Mouse (Mus musculus) liver (tissue): ENCODE measurements around the gene Gpr171.
"Not testable (repeated sequence)": the region's sequence is repeated elsewhere in the genome, so short reads cannot be mapped to it uniquely, and the experiment has no call there.

Experiments
- DNase-seq: peaks from one replicate; pipeline ENCODE4 v3.0.0-alpha.2; 2020; ENCODE audit warnings: mixed read lengths

Gene Gpr171

GRCm38 (mm10) chr3:59113291-59113690, 11.7 kb upstream of the Gpr171 start:
- not testable (repeated sequence) for DNase-seq

- DNase-seq, result no peak
Observed at GRCm38 (mm10) chr3:59111944-59112343, 10.3 kb upstream of the Gpr171 start.

- not testable (repeated sequence) for DNase-seq
Observed at GRCm38 (mm10) chr3:59109834-59110233, 8.2 kb upstream of the Gpr171 start.

GRCm38 (mm10) chr3:59107439-59107838, 5.8 kb upstream of the Gpr171 start:
- no peak for DNase-seq

- DNase-seq, result peak; percentile 41
Observed at GRCm38 (mm10) chr3:59104462-59104861, 2.8 kb upstream of the Gpr171 start.

GRCm38 (mm10) chr3:59102146-59102545, 525 bp upstream of the Gpr171 start:
- DNase-seq, result no peak

GRCm38 (mm10) chr3:59098540-59098939, 3.1 kb downstream of the Gpr171 start:
- no peak for DNase-seq

- DNase-seq, result no peak
Observed at GRCm38 (mm10) chr3:59097421-59097820, 4.2 kb downstream of the Gpr171 start.

- no peak for DNase-seq
Observed at GRCm38 (mm10) chr3:59092702-59093101, 8.9 kb downstream of the Gpr171 start.

- peak; percentile 42 for DNase-seq
Observed at GRCm38 (mm10) chr3:59080919-59081318, 20.7 kb downstream of the Gpr171 start.

GRCm38 (mm10) chr3:59080293-59080916, 21.2 kb downstream of the Gpr171 start:
- no peak for DNase-seq

GRCm38 (mm10) chr3:59079327-59079726, 22.3 kb downstream of the Gpr171 start:
- peak; percentile 62 for DNase-seq

- DNase-seq, result no peak
Observed at GRCm38 (mm10) chr3:59078585-59078984, 23.0 kb downstream of the Gpr171 start.

- no peak for DNase-seq
Observed at GRCm38 (mm10) chr3:59077278-59077677, 24.3 kb downstream of the Gpr171 start.

GRCm38 (mm10) chr3:59069071-59069470, 32.5 kb downstream of the Gpr171 start:
- not testable (repeated sequence) for DNase-seq

GRCm38 (mm10) chr3:59066558-59067294, 34.9 kb downstream of the Gpr171 start:
- DNase-seq, result no peak

- DNase-seq, result no peak
Observed at GRCm38 (mm10) chr3:59065937-59066336, 35.7 kb downstream of the Gpr171 start.

- DNase-seq, result peak; percentile 54
Observed at GRCm38 (mm10) chr3:59063431-59063830, 38.2 kb downstream of the Gpr171 start.

- DNase-seq, result no peak
Observed at GRCm38 (mm10) chr3:59062141-59062540, 39.5 kb downstream of the Gpr171 start.

- no peak for DNase-seq
Observed at GRCm38 (mm10) chr3:59060131-59060530, 41.5 kb downstream of the Gpr171 start.

- DNase-seq, result peak; percentile 78
Observed at GRCm38 (mm10) chr3:59059022-59059541, 42.5 kb downstream of the Gpr171 start.

- DNase-seq, result no peak
Observed at GRCm38 (mm10) chr3:59054834-59055535, 46.6 kb downstream of the Gpr171 start.
